Mouse (Mus musculus) common myeloid progenitor, adult 5-6 weeks (primary cell): ENCODE measurements around the gene Arhgap15. TPM values are rescaled to one million over a fixed set of nuclear protein-coding genes. Genes with fewer than 3 reads are reported as not detected.

Experiments used
- ATAC-seq: replicated peaks from 2 replicates; pipeline ENCODE4 v1.8.0; 2016; ENCODE audit warnings: low read depth, mild to moderate bottlenecking, moderate TSS enrichment, inconsistent platforms; ENCODE audit not compliant: poor library complexity, severe bottlenecking
- total RNA-seq: library from RNA; stranded (forward); fragments of 200-1000, 187-1606 nt; gene quantifications from 2 replicates; pipeline ENCODE4 v1.2.3, GENCODE M21; 2017

The Arhgap15 gene
- total RNA-seq, 1 experiment from 2014 or later: 134 TPM

- ATAC-seq: no peak
These were observed 349.9 kb downstream of the Arhgap15 start for GRCm38 (mm10) chr2:44098552-44098951.

- no peak for ATAC-seq
These were observed 353.7 kb downstream of the Arhgap15 start for GRCm38 (mm10) chr2:44102351-44102750.

DNA sequence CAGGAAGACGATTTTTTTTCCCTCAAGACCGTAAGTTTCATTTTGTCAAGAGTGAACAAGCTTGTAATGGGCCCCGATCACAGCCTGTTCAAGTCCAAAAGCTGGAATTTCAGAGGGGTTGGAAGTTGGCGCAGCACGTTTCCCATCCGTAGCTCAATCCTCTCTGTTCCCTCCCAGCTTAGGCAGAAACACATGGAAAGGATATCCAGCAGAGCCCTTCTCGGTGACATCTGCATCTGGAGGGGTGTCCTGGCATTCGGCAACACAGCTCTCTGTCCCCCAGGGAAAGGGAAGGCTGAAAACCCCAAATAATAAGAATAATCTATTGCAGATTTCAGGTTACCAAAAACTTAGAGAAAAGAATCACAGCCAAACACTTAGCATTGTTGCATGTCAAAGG, 354.7 kb downstream of the Arhgap15 start:
- ATAC-seq: no peak

DNA sequence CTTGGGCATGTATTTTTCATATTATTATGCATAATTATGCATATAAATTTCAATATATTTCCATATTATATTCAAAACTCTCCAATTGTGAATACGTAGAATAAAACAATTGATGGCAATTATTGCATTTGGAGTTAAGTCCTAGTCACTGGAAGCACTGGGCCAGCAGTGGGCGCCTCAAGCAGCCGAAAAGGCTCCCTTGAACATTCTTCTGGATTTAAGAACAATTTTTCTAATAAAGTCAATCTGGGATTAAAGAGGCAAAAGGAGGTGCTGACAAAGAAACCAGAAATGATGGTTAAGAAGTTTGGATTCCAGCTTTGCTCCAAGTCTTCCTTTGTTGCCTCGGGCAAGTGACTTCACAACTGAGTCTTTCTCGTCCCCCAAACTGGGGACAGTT, 355.1 kb downstream of the Arhgap15 start:
- ATAC-seq: no peak

- no peak for ATAC-seq
These were observed 355.9 kb downstream of the Arhgap15 start for GRCm38 (mm10) chr2:44104282-44105197.

GRCm38 (mm10) chr2:44105198-44105555, 356.6 kb downstream of the Arhgap15 start:
- ATAC-seq: no peak

GRCm38 (mm10) chr2:44106359-44106758, 357.7 kb downstream of the Arhgap15 start:
- ATAC-seq: no peak

GRCm38 (mm10) chr2:44111276-44111675, 362.7 kb downstream of the Arhgap15 start:
- no peak for ATAC-seq

DNA sequence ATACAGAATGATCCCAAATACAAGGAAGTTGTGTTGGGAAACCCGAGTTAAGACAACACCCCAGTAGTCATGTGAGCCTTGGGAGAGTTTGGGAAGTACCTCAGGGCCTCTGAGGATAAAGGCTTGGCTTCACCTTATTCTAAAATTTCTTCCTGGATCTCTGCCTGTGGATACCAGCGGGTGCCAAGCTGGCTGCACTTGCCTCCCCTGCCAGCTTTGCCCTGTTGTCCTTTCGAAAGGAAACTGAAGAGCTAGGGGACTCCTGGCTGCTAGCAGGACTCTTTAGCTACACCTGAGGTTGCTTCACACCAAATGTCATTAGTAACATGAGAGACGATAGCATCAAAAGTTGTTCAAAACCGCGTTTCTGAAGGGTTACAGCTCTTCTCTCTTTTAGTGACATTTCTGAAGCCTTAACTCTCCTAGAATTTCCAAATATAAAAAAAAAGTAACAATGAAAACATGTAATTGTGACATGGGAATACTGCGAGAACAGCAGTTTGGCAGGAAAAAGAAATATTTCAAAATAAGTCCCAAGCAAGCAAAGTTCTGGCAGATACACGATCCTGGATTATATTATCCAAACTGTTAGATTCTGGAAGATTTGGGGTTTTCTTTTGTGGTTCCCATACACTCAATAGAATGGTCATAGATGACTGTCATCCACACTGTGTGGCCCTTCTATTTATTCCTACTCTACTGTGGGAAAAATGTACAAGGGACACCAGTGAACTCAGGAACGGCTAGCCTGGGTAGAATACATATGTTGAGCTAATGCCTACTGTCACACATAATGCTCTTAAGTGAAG, 364.6 kb downstream of the Arhgap15 start:
- no peak for ATAC-seq

- ATAC-seq: no peak
These were observed 365.7 kb downstream of the Arhgap15 start for GRCm38 (mm10) chr2:44114296-44114695.

- ATAC-seq: no peak
These were observed 372.5 kb downstream of the Arhgap15 start for GRCm38 (mm10) chr2:44121162-44121561.

DNA sequence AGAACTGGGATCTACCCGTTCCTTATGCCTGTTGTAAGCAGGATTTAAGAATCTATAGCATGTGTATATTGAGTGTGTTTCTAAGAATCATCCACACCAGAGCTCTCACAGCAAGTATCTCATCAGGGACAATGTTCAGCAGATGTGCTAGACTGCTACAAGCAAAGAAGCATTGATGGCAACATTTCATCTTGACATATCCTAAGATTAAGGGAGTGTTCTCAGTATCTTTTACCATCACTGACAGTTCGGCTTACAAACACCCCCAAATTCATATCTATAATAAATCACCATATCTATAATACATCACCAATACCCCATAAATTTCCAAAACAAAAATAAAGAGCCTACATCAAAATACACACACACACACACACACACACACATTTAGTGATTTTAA, 374.6 kb downstream of the Arhgap15 start:
- ATAC-seq: no peak

GRCm38 (mm10) chr2:44124093-44124492, 375.5 kb downstream of the Arhgap15 start:
- ATAC-seq: no peak

DNA sequence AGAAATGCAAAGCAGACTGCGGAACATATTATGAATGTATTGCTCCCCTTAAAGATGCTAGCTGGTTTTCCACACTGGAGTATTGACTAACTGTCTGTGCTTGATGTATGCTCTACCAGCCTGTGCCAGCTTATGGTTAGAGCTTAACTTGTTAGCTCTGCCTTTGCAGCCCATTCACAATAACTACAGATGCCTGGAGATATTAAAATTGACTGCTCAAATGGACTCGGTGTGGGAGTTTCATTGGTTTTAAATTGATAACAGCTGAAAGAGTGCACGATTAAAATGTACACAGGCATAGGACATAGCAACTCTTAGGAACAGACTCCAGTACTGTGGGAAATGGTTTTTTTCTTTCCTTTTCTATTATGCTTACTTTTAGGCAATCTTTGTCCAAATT, 376.1 kb downstream of the Arhgap15 start:
- ATAC-seq: no peak

DNA sequence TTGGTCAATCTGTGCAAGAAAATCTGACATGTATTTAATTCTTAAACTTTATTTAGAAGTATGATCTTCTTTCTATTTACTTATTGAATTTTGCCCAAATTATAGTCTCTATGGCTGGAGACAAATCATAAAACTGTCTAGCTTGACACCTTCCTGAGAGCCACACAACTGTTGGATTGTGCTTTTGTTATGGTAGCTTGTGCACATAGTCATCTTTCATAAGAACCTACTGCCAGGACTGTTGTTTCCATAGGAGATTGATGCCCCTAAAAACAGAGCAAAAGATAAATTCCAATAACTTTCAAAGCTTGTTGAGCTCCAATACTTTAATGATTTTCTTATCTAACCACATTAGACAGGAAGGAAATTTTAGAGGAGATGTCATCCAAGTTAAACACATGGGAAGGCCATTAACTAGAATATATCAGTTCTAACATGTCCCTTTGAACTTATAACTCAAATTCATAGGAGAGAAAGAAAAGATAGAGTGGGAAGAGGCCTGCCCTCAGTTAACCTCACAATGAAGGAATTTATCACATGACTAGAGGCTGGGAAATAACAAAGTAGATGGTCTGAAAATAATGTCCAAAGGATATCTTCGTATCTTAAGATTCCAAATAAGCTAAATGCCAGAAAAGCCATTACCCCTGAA, 377.5 kb downstream of the Arhgap15 start:
- no peak for ATAC-seq

DNA sequence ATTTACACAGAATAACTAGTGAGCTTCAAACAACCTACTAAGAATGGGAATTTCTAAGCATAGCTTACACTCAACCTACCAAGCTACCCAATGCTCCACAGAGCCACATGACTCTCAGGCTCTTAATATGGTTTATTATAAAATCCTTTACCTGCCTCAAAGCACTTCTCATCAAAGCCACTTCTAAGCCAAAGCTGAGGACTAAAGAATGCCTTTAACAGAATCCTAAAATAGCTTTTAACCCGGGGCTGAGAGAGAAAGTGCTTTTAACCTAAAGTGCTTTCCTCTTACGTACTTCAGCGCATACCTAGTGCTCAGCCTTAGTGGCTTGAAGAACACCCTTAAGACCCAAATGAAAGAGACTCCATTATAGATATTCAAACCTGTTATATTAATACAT, 380.9 kb downstream of the Arhgap15 start:
- ATAC-seq: no peak

GRCm38 (mm10) chr2:44131271-44131670, 382.6 kb downstream of the Arhgap15 start:
- no peak for ATAC-seq

DNA sequence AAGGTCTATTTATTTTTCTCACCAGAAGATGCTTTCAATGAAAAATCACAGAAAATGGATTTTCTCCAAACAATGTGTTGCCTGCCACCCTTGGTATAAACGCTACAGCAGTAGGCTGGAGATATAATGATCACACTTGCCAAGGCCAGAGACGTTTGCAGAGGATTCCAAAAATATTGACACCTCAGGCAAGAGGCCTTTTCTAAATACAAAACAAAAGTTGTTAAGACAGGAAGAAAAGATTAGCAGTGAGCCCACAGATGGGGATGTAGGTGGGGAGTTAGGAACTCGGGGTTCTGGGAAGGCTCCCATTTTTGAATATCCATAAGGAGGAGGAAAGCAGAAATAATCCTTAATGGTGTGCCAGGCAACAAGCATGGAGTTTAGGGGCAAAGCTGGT, 386.2 kb downstream of the Arhgap15 start:
- ATAC-seq: no peak

DNA sequence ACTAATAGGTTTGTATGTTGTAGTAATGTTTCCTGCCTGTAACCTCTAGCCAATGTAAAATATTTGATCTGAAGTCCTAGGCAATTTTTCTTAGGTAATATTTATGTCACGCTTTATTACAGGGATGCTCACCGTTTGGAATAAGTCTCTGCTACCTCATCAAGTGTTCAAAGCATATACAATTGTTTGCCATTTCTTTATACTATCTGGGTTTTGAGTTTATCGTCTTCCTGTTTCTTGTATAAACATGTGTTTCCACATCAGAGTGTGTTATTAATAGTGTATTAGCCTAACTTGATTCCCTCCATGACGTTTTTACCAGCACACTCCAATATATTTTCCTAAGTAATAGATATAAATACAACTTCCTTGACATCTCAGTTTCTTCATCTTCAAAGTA, 391.8 kb downstream of the Arhgap15 start:
- ATAC-seq: no peak

DNA sequence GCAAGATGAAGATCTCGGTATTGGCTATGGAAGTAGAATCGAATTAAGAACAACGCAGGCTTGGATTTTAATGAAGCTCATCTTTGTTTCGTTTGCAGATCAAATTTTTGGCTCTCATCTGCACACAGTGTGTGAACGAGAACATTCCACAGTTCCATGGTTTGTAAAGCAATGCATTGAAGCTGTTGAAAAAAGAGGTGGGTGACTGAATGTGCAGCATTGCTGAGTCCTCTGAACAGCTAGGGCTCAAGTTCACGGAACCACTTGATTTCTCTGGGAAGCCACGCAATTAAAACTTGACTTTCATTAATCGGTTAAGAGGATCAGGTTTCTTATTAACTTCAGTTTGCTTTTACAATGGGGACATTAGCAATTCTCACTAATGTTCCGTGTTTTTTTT, 393.5 kb downstream of the Arhgap15 start:
- no peak for ATAC-seq

DNA sequence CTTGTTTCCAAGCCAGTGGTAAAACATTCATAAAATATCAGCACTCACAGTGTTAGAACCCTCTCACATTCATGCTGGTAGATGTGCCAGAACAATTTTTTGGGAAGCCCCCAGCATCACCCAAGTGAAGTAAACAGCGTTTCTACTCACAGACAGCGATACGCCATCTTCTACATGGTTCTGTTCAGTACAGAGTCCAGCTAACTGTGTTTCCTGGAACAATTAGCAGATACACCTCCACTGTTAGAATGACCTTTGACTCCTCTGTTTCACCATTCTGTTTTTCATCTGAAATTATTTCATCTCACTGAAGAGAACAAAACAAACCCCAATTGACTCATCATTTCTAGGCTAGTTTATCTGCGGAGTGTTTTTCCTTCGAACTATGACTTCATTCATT, 394.0 kb downstream of the Arhgap15 start:
- ATAC-seq: no peak
